Mouse (Mus musculus) liver, embryonic 11.5 days (tissue): ENCODE measurements around the gene Adgrl1. TPM values are rescaled to one million over a fixed set of nuclear protein-coding genes. Genes with fewer than 3 reads are reported as not detected.

Experiments used
- ATAC-seq: fragments of 200-750 bp; cut with Nextera tagmentation; replicated peaks from 2 replicates; pipeline ENCODE4 v1.8.0; 2017; ENCODE audit warnings: moderate number of reproducible peaks, mild to moderate bottlenecking, moderate TSS enrichment, moderate library complexity; ENCODE audit not compliant: low FRiP score
- DNase-seq: peaks from one replicate; pipeline ENCODE4 v3.0.0-alpha.2; 2017; ENCODE audit warnings: low spot score
- H3K27ac ChIP-seq: fragments of 300-500 bp; sonication (generic); 2 replicates; pipeline ENCODE4 v1.5.1; 2014; ENCODE audit warnings: mild to moderate bottlenecking, low read depth, low read length, control low read depth
- H3K27me3 ChIP-seq: fragments of 300-500 bp; sonication (generic); replicated peaks from 2 replicates; pipeline ENCODE4 v1.6.1; 2014; ENCODE audit warnings: low read length, mixed read lengths; ENCODE audit not compliant: control insufficient read depth, insufficient read depth
- H3K36me3 ChIP-seq: fragments of 300-500 bp; sonication (generic); 2 replicates; pipeline ENCODE4 v1.6.1; 2014; ENCODE audit warnings: mild to moderate bottlenecking, low read length, moderate library complexity, mixed read lengths; ENCODE audit not compliant: control insufficient read depth, insufficient read depth
- H3K4me1 ChIP-seq: fragments of 300-500 bp; sonication (generic); replicated peaks from 2 replicates; pipeline ENCODE4 v1.6.1; 2014; ENCODE audit warnings: low read length, mixed read lengths; ENCODE audit not compliant: control insufficient read depth, insufficient read depth
- H3K4me2 ChIP-seq: fragments of 300-500 bp; sonication (generic); 2 replicates; pipeline ENCODE4 v1.6.1; 2014; ENCODE audit warnings: mild to moderate bottlenecking, control low read depth, moderate library complexity
- H3K4me3 ChIP-seq: fragments of 300-500 bp; sonication (generic); 2 replicates; pipeline ENCODE4 v1.5.1; 2014; ENCODE audit warnings: low read depth, low read length, control low read depth
- H3K9ac ChIP-seq: fragments of 300-500 bp; sonication (generic); 2 replicates; pipeline ENCODE4 v1.6.1; 2014; ENCODE audit warnings: low read depth, low read length, control low read depth
- H3K9me3 ChIP-seq: fragments of 300-500 bp; sonication (generic); 2 replicates; pipeline ENCODE4 v1.6.1; 2016; ENCODE audit warnings: low read length, inconsistent platforms, mixed read lengths; ENCODE audit not compliant: control insufficient read depth
- WGBS: fragments of 180-500 bp; shearing (Covaris S2); extraction: QIAGEN DNeasy Blood & Tissue Kit; methylation state at CpG from one replicate; pipeline ENCODE4 v1.1.7; 2014; 5-methylcytosine and 5-hydroxymethylcytosine counted together
- polyA plus RNA-seq: library from polyadenylated mRNA; unstranded; fragments of >200 nt; fragmentation: Nextera tagmentation; extraction: Ambion mirVana; gene quantifications from 2 replicates; pipeline ENCODE4 v1.2.1, GENCODE M21; 2014

The Adgrl1 gene
- polyA plus RNA-seq, 1 experiment from 2014 or later, result 10.3 TPM

- H3K36me3 ChIP-seq, result no peaks in the 10 kb centered on the region; the same call in 1 of the 2 replicates
- peak overlapping the region; percentile 44; the same call in 1 of the 2 replicates for H3K9ac ChIP-seq
- DNase-seq (no peak), ATAC-seq (no peak)
- H3K4me2 ChIP-seq, result peak overlapping the region; percentile 92
- H3K4me3 ChIP-seq, result peak overlapping the region; percentile 74
- 2% methylated on average over 14 of the region's 14 CpGs for WGBS
- H3K9me3 ChIP-seq, result no peaks in the 10 kb centered on the region
- peaks cover 12% of the 10 kb centered on the region for H3K4me1 ChIP-seq
- H3K27me3 ChIP-seq, result no peaks in the 10 kb centered on the region
- H3K27ac ChIP-seq, result 0 out of 2 replicates have a peak overlapping the region, but pooled peaks have one; percentile 35
Observed at GRCm38 (mm10) chr8:83954749-83955105, 54.8 kb downstream of the Adgrl1 start.

GRCm38 (mm10) chr8:83955106-83955957 is 55.4 kb downstream of the Adgrl1 start, which contains the start of the genes Gm10644 and Asf1b:
Gene Gm10644 (minus strand): TSS chr8:83955205.
Gene Asf1b (plus strand): TSS chr8:83955507.
- Histone ChIP-seq H3K36me3 (no peaks in the 10 kb centered on the region; the same call in 1 of the 2 replicates), H3K4me1 (peaks cover 12% of the 10 kb centered on the region), H3K4me3 (peak within 1 kb of the TSS; percentile 74), H3K4me2 (peak within 1 kb of the TSS; percentile 92), H3K27me3 (no peaks in the 10 kb centered on the region), H3K9ac (peak within 1 kb of the TSS; percentile 74), H3K27ac (peak within 1 kb of the TSS; percentile 62), H3K9me3 (no peaks in the 10 kb centered on the region)
- under 1% methylated on average over 75 of the region's 75 CpGs for WGBS
- DNase-seq, result peak; percentile 96
- ATAC-seq, result peak; percentile 99

- Histone ChIP-seq H3K27ac (peak overlapping the region; percentile 62), H3K4me3 (peak overlapping the region; percentile 74), H3K36me3 (no peaks in the 10 kb centered on the region; the same call in 1 of the 2 replicates), H3K4me2 (peak overlapping the region; percentile 92), H3K9me3 (no peaks in the 10 kb centered on the region), H3K27me3 (no peaks in the 10 kb centered on the region), H3K9ac (peak overlapping the region; percentile 74), H3K4me1 (peaks cover 12% of the 10 kb centered on the region)
- 2% methylated on average over 15 of the region's 15 CpGs for WGBS
- DNase-seq (no peak), ATAC-seq (no peak)
Observed at GRCm38 (mm10) chr8:83955958-83956218, 56.0 kb downstream of the Adgrl1 start.

- WGBS, result 30% methylated on average over 1 of the region's 1 CpGs
- DNase-seq, result no peak
- H3K9ac ChIP-seq, result 0 out of 2 replicates have a peak overlapping the region, but pooled peaks have one; percentile 3
Observed at GRCm38 (mm10) chr8:83956789-83957188, 56.9 kb downstream of the Adgrl1 start.

GRCm38 (mm10) chr8:83964015-83964765 is 64.3 kb downstream of the Adgrl1 start:
- DNase-seq (no peak), ATAC-seq (no peak)
- Histone ChIP-seq H3K4me2 (no peak overlapping the region), H3K27ac (no peak overlapping the region), H3K4me3 (no peak overlapping the region), H3K9me3 (no peaks in the 10 kb centered on the region), H3K4me1 (no peaks in the 10 kb centered on the region), H3K27me3 (no peaks in the 10 kb centered on the region), H3K9ac (no peak overlapping the region), H3K36me3 (peaks cover 16% of the 10 kb centered on the region)
- 84% methylated on average over 5 of the region's 5 CpGs for WGBS

More at GRCm38 (mm10) chr8:83956789-83957188, 56.9 kb downstream of the Adgrl1 start:
- no peaks in the 10 kb centered on the region for H3K9me3 ChIP-seq
- H3K27ac ChIP-seq, result no peak overlapping the region
- no peaks in the 10 kb centered on the region for H3K27me3 ChIP-seq
- peak overlapping the region; percentile 92 for H3K4me2 ChIP-seq
- no peak for ATAC-seq
- peak overlapping the region; percentile 74 for H3K4me3 ChIP-seq
- H3K36me3 ChIP-seq, result no peaks in the 10 kb centered on the region; the same call in 1 of the 2 replicates
- peaks cover 12% of the 10 kb centered on the region for H3K4me1 ChIP-seq

GRCm38 (mm10) chr8:83967701-83968100 is 67.8 kb downstream of the Adgrl1 start:
- WGBS, result 89% methylated on average over 7 of the region's 7 CpGs
- H3K9me3 ChIP-seq, result no peaks in the 10 kb centered on the region
- DNase-seq (no peak), ATAC-seq (no peak)
- H3K4me2 ChIP-seq, result no peak overlapping the region
- no peak overlapping the region for H3K27ac ChIP-seq
- no peak overlapping the region for H3K9ac ChIP-seq
- H3K4me3 ChIP-seq, result no peak overlapping the region
- no peaks in the 10 kb centered on the region for H3K27me3 ChIP-seq
- peaks cover 18% of the 10 kb centered on the region for H3K36me3 ChIP-seq
- H3K4me1 ChIP-seq, result peaks cover 7% of the 10 kb centered on the region

GRCm38 (mm10) chr8:83971121-83971520 is 71.2 kb downstream of the Adgrl1 start:
- Histone ChIP-seq H3K4me1 (peaks cover 13% of the 10 kb centered on the region), H3K9me3 (no peaks in the 10 kb centered on the region), H3K4me3 (no peak overlapping the region; the same call in 1 of the 2 replicates), H3K27ac (no peak overlapping the region; the same call in 1 of the 2 replicates), H3K27me3 (no peaks in the 10 kb centered on the region), H3K4me2 (peak overlapping the region; percentile 1; the same call in 1 of the 2 replicates), H3K36me3 (peaks cover 18% of the 10 kb centered on the region), H3K9ac (no peak overlapping the region)
- DNase-seq (no peak), ATAC-seq (no peak)
- 85% methylated on average over 4 of the region's 4 CpGs for WGBS

- H3K27ac ChIP-seq, result peak overlapping the region; percentile 78; the same call in 1 of the 2 replicates
- no peaks in the 10 kb centered on the region for H3K9me3 ChIP-seq
- ATAC-seq (no peak), DNase-seq (no peak)
- H3K4me2 ChIP-seq, result peak overlapping the region; percentile 95
- H3K4me3 ChIP-seq, result peak overlapping the region; percentile 96
- peaks cover 18% of the 10 kb centered on the region for H3K36me3 ChIP-seq
- peak overlapping the region; percentile 76 for H3K9ac ChIP-seq
- H3K4me1 ChIP-seq, result peaks cover 13% of the 10 kb centered on the region
- H3K27me3 ChIP-seq, result no peaks in the 10 kb centered on the region
- WGBS, result 71% methylated on average over 6 of the region's 6 CpGs
Observed at GRCm38 (mm10) chr8:83971661-83972060, 71.8 kb downstream of the Adgrl1 start.
